Mouse (Mus musculus) G1E-ER4 (cell line): ENCODE measurements around the gene Mvb12b. TPM values are rescaled to one million over a fixed set of nuclear protein-coding genes. Genes with fewer than 3 reads are reported as not detected.

Source experiments
- GATA1 ChIP-seq: IDR thresholded peaks from one replicate; pipeline ENCODE4 v1.8.0; 2012; ENCODE audit warnings: low read length, inconsistent platforms
- polyA plus RNA-seq: library from polyadenylated mRNA; stranded (reverse); fragments of >175 nt; gene quantifications from 2 replicates; pipeline ENCODE4 v1.2.3, GENCODE M21; 2012

The Mvb12b gene
- polyA plus RNA-seq, 1 experiment, result 60.7 TPM

- TF ChIP-seq GATA1, result no peak
Measured at GRCm38 (mm10) chr2:33788131-33788530, 99.6 kb downstream of the Mvb12b start.

GRCm38 (mm10) chr2:33786064-33786463 lies 101.7 kb downstream of the Mvb12b start:
- no peak for TF ChIP-seq GATA1

- TF ChIP-seq GATA1, result no peak
Measured at GRCm38 (mm10) chr2:33785596-33785995, 102.2 kb downstream of the Mvb12b start.

DNA sequence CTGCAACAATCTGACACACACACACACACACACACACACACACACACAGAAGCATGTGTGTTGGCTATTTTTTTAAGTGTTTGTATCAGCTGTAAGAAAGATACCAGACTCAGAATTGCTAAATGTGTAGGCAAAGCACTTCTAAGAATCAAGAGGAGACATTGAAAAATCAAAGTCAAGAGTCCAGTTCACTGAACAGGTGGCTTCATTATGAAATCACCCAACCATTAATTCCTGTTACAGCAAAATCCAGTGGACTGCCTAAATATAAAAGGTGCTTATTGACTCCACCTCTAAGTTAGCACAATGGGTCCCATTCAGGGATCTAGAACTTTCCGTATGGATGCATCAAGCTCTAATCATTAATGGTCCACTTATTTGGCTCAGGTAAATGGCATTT lies 103.0 kb downstream of the Mvb12b start:
- no peak for TF ChIP-seq GATA1

DNA sequence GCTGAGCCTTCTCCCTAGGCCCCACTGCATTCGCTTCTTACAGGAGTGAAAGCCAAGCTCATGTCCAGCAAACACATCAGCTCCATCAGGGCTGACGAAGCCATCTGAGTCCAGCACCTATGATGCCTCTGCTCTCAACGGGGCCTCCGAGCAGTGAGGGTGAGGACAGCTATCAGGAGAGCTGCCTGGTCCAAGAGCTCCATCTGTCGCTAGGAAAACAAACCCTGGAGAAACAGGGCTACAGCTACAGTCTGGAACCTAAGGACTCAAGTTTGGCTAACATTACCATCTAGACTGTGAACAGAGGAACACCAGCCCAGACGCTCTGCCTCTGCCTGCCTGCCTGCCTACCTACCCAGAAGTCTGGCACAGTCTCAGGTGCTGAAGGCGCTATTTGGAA lies 104.3 kb downstream of the Mvb12b start:
- no peak for TF ChIP-seq GATA1

DNA sequence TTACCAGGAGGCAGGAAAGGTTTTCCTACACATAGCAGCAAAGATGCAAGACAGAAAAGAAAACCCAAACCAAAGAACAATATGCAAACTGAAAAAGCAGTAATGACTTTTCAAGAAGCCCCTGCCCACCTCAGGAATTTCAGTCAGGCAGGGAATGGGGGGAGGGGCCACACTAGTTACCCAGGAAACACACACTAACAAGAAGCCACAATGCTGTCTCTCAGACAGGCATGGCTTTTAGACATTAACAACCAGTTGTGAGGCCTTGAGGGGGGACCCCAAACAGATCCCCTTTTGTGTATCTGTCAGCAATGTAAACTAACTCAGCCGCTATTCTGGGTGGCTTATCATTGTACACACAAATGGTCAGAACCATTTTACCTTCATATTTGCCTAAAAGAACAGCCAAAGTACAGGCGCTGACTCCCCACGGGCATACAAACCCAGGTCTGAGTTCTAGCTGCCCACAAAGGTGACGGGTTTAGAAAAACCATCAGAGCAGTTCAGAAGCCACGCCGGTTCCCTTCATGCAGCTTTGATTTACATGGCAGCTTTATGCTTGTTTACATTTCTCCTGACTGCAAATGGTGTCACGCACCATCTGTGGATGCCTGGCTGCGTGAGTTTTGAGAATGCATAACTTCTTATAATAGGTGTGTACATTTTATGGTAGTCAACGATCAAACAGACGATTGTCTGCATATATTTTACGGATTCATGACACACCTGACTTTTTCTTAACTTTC lies 105.9 kb downstream of the Mvb12b start:
- no peak for TF ChIP-seq GATA1

DNA sequence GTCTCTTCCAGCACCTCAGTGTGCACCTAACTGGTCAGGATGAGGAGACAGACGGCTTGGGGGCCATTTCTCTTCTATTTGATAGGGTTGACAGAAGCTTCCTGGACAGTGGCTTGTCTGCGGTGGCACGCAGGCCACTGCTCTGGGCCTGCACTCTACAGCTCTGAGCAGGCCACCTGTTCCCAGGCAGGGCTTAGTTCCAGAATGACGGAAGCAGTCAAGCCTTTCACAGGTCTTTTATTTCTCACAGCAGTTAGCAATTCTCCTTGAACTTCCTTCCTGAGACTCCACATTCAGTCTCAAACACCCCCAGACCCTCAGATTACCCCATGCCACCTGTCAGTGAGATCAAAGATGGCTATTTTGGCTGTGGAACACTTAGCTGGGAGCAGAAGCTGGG lies 109.3 kb downstream of the Mvb12b start:
- no peak for TF ChIP-seq GATA1

- TF ChIP-seq GATA1, result no peak
Measured at GRCm38 (mm10) chr2:33777051-33777450, 110.7 kb downstream of the Mvb12b start.

DNA sequence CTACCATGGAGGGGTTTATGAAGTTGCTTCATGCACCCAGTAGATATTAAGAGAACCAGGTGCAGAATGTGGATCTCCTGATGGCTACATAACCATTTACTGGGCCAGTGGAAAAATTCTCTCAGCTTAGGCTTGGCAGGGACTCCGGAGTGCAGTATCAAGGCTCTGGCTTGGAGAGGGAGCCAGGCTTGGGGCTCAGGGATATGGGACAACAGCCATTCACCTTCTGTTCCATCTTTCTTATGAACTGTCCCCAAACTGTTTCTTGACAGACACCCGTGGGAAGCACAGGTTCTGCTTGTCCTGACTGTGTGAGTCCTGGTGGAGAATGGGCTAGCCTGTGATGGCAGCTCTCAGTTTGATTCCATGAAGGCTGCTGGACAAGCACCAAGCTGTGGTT lies 112.9 kb downstream of the Mvb12b start:
- TF ChIP-seq GATA1, result no peak

- TF ChIP-seq GATA1, result no peak
Measured at GRCm38 (mm10) chr2:33774106-33774505, 113.6 kb downstream of the Mvb12b start.

DNA sequence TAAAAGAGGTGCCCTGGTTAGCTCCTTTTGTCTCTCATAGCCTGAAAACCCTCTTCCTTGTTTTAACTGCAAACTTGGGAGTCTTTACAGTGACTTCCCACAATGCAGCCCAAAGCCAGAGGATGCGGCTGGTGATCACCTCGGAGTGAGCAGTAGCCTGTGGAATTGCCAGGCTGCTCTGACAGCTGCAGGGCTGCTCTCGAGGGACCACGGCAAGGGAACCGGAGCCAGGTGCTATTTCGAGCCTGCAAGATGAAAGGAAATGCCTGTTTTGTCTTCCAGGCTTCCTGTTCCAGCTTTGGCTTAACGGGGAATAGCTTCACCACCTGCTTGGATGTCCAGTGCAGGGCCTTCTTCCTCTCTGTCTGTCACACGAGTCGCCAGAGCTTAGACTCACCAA lies 115.3 kb downstream of the Mvb12b start:
- TF ChIP-seq GATA1, result no peak

DNA sequence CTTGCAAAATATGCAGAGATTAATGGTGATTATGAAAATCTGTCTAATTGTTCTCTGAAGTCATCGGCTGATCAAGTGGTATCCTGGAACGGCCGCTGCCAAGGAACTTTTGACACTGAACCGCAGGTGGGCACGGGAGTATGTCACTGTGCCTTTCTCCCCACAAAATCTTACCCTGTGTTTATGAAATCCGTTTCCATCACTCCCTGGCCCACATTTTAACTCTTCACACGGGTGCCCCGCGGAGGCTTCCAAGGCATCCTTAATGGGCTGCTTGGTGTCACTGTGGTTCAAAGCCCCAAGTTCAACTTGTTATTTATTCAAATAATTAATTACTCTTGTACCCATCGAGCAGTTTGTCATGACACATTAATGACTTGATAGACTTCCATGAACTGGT lies 116.4 kb downstream of the Mvb12b start:
- TF ChIP-seq GATA1, result no peak

GRCm38 (mm10) chr2:33770526-33771130 lies 117.1 kb downstream of the Mvb12b start:
- no peak for TF ChIP-seq GATA1

DNA sequence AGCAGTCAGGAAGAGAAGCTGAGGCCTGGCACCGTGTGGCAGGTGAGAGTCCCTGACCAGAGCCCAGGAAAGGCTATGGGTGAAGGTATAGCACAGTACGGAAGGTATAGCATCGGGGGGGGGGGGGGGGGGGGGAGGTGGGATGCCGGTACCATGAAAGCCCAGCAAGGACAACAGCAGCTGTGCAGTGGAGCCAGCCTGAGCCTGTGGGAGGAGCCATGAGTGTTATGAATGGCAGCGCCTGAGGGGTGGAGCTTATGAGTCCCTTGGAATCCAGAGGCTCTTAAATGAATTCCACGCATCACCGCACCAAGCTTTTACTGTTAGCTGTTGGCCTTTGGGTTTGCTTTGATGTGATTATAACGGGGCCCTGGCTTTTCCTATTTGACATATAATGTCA lies 123.3 kb downstream of the Mvb12b start:
- TF ChIP-seq GATA1, result no peak

- no peak for TF ChIP-seq GATA1
Measured at GRCm38 (mm10) chr2:33762210-33762609, 125.5 kb downstream of the Mvb12b start.

DNA sequence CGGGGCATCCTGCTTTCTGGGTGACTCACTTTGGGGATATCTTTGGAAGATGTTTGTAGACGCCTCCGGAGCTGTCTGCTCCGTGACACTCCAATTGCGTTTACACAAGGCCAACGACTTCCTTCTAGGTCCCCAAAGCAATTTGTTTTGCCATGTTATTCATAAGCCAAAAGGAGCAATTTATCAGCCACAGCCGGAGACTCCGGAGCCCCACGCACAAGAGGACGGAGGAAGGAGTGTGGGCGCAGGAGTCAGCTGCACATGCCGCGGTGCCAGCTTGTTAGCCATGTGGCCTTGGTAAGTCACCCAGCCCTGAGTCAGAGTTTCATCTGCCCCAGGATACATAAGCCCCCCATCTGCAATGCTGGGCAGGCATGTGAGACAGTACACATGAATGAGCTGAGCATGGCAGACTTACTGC lies 127.2 kb downstream of the Mvb12b start:
- no peak for TF ChIP-seq GATA1

- TF ChIP-seq GATA1, result no peak
Measured at GRCm38 (mm10) chr2:33759447-33759846, 128.3 kb downstream of the Mvb12b start.

GRCm38 (mm10) chr2:33755633-33756020 lies 132.1 kb downstream of the Mvb12b start:
- TF ChIP-seq GATA1, result no peak
